In the genomic region with DNA sequence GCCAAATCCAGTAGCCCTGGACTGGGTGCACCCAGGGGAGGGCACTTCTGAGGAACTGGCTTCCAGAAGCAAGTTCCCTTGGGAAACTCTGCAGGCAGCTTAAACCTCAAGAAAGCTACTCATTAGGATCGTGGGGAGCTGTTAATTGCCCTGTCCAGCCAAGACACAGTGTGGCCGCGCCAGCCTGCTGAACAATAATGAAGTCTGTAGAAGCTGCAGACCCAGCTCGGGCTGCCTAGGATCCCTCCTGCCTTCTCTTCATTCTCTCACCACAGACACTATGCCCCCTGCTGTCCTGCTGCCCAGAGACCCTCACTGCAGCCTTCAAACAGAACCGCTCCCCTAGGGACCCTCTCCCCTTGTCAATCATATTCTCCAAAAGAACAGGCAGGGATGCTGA, we compare ENCODE assay signal across 7 mouse cellular contexts. TPM values are rescaled to one million over a fixed set of nuclear protein-coding genes. Genes with fewer than 3 reads are reported as not detected.
A peak's percentile ranks its signal among the peaks of the same experiment; 100 is the strongest.
DNase-seq lines count a peak whose midpoint lies in the region; ATAC-seq and TF ChIP-seq lines count a peak whose summit lies in the region.

No protein-coding gene starts in this region.

- H3K4me2 ChIP-seq in hindbrain, embryonic 12.5 days (replicated peaks): peak overlapping the region; percentile 35
- H3K4me2 ChIP-seq in midbrain, embryonic 14.5 days (ENCODE audit: low read length): peak overlapping the region; percentile 41

- peaks cover 16 to 27% of the 10 kb centered on the region in 2 experiments for H3K4me1 ChIP-seq in MEL (ENCODE audit: control insufficient read depth in 1 of 2, insufficient read depth in 2 of 2, low read length in 2 of 2)
- H3K4me1 ChIP-seq in hindbrain, embryonic 12.5 days: peaks cover 11% of the 10 kb centered on the region
- peaks cover 9% of the 10 kb centered on the region; the same call in 1 of the 2 replicates for H3K4me1 ChIP-seq in midbrain, embryonic 14.5 days (ENCODE audit: control insufficient read depth, insufficient read depth, low read length)

- peak in 2 of 3 experiments; percentile 11 to 21; a peak in 2 of 6 replicates for TF ChIP-seq CTCF in MEL (IDR thresholded peaks at IDR 0.05 in 2 of 3, conservative IDR thresholded peaks at IDR 0.05 in 1 of 3; ENCODE audit: control insufficient read depth in 1 of 3, insufficient read depth in 1 of 3, low read depth in 2 of 3, low read length in 3 of 3, poor library complexity in 1 of 3, severe bottlenecking in 1 of 3)
- TF ChIP-seq CTCF in brain, embryonic 14.5 days (IDR thresholded peaks at IDR 0.05; ENCODE audit: borderline replicate concordance, extremely low read depth, insufficient read depth, insufficient read length): no peak

- H3K27ac ChIP-seq in MEL (ENCODE audit: control insufficient read depth, low read depth, low read length): no peak overlapping the region
- H3K27ac ChIP-seq in hindbrain, embryonic 12.5 days: no peak overlapping the region
- no peak overlapping the region for H3K27ac ChIP-seq in midbrain, embryonic 14.5 days (replicated peaks; ENCODE audit: low read depth, low read length)

- no peak; the same call in 1 of the 2 replicates for TF ChIP-seq RAD21 in MEL (IDR thresholded peaks at IDR 0.05; ENCODE audit: low read depth, low read length)

- no peaks in the 10 kb centered on the region for H3K9me3 ChIP-seq in MEL (replicated peaks; ENCODE audit: insufficient read depth, low read length)
- H3K9me3 ChIP-seq in hindbrain, embryonic 12.5 days (replicated peaks): no peaks in the 10 kb centered on the region
- H3K9me3 ChIP-seq in midbrain, embryonic 14.5 days (ENCODE audit: control insufficient read depth, low read length): no peaks in the 10 kb centered on the region

- no peak overlapping the region for H3K9ac ChIP-seq in MEL (ENCODE audit: control insufficient read depth, low read depth, low read length, poor library complexity, severe bottlenecking)
- H3K9ac ChIP-seq in hindbrain, embryonic 12.5 days: no peak overlapping the region
- no peak overlapping the region for H3K9ac ChIP-seq in midbrain, embryonic 14.5 days (replicated peaks; ENCODE audit: low read length)

- H3K79me2 ChIP-seq in MEL (ENCODE audit: control insufficient read depth, insufficient read depth, low read length, poor library complexity): no peaks in the 10 kb centered on the region

- DNase-seq in MEL (ENCODE audit: low read depth, low spot score): no peak
- peak; percentile 76 for DNase-seq in brain, embryonic 14.5 days (ENCODE audit: low read depth)
- peak; percentile 59 for DNase-seq in midbrain, embryonic 14.5 days
- no peak for DNase-seq in urinary bladder, postnatal 14 days (ENCODE audit: low spot score)
- DNase-seq in c-Kit-positive CD71-positive TER-119-positive erythroid progenitor cells, embryonic 14.5 days (ENCODE audit: low spot score): no peak
- DNase-seq in spleen, postnatal 36 days (ENCODE audit: low spot score in 2 of 2): no peak

- peak; percentile 56 for ATAC-seq in hindbrain, embryonic 12.5 days (ENCODE audit: low FRiP score)
- no peak for ATAC-seq in midbrain, embryonic 14.5 days (ENCODE audit: low FRiP score, low TSS enrichment)

- WGBS in hindbrain, embryonic 12.5 days: 6% methylated on average over 5 of the region's 5 CpGs
- 0% methylated on average over 5 of the region's 5 CpGs for WGBS in midbrain, embryonic 14.5 days

- no peak for TF ChIP-seq EP300 in MEL (IDR thresholded peaks at IDR 0.05; ENCODE audit: low read depth in 1 of 2, low read length in 2 of 2)

- no peaks in the 10 kb centered on the region for H3K27me3 ChIP-seq in MEL (ENCODE audit: control insufficient read depth in 1 of 2, insufficient read depth in 2 of 2, low read length in 2 of 2)
- peaks cover 4% of the 10 kb centered on the region for H3K27me3 ChIP-seq in hindbrain, embryonic 12.5 days
- H3K27me3 ChIP-seq in midbrain, embryonic 14.5 days (ENCODE audit: control insufficient read depth, insufficient read depth, low read length): no peaks in the 10 kb centered on the region; the same call in 1 of the 2 replicates

- peaks cover 0 to 19% of the 10 kb centered on the region in 2 experiments; a peak in 2 of 4 replicates for H3K36me3 ChIP-seq in MEL (ENCODE audit: control insufficient read depth in 1 of 2, insufficient read depth in 2 of 2, low read length in 2 of 2)
- H3K36me3 ChIP-seq in hindbrain, embryonic 12.5 days: no peaks in the 10 kb centered on the region
- no peaks in the 10 kb centered on the region for H3K36me3 ChIP-seq in midbrain, embryonic 14.5 days (ENCODE audit: control insufficient read depth, insufficient read depth, low read length)

- H3K4me3 ChIP-seq in MEL (ENCODE audit: control insufficient read depth in 1 of 2, insufficient read depth in 1 of 2, low read depth in 2 of 2, low read length in 2 of 2): no peak overlapping the region
- no peak overlapping the region for H3K4me3 ChIP-seq in hindbrain, embryonic 12.5 days
- no peak overlapping the region for H3K4me3 ChIP-seq in midbrain, embryonic 14.5 days (replicated peaks; ENCODE audit: low read depth, low read length)

- TF ChIP-seq POLR2A in MEL (IDR thresholded peaks at IDR 0.05; ENCODE audit: control insufficient read depth in 1 of 2, insufficient read depth in 1 of 2, low read depth in 1 of 2, low read length in 2 of 2, poor library complexity in 1 of 2): no peak
- no peak for TF ChIP-seq POLR2A in brain, embryonic 14.5 days (IDR thresholded peaks at IDR 0.05; ENCODE audit: borderline replicate concordance, extremely low read depth, insufficient read depth, insufficient read length, poor library complexity, severe bottlenecking)

TF ChIP-seq in MEL, 35 proteins besides CTCF, POLR2A, EP300 and RAD21:
- TF ChIP-seq JUND (IDR thresholded peaks at IDR 0.05; ENCODE audit: low read depth, low read length) (no peak), ELF1 (IDR thresholded peaks at IDR 0.05; ENCODE audit: low read depth, low read length) (no peak), ETS1 (IDR thresholded peaks at IDR 0.05; ENCODE audit: low read depth, low read length) (no peak), SIN3A (IDR thresholded peaks at IDR 0.05; ENCODE audit: low read length) (no peak), GABPA (IDR thresholded peaks at IDR 0.05; ENCODE audit: low read depth, low read length) (no peak), USF2 (IDR thresholded peaks at IDR 0.05; ENCODE audit: borderline replicate concordance in 1 of 2, insufficient read depth in 1 of 2, low read depth in 1 of 2, low read length in 2 of 2) (no peak), UBTF (IDR thresholded peaks at IDR 0.05; ENCODE audit: borderline replicate concordance, insufficient read depth, low read depth, low read length) (no peak), MAZ (IDR thresholded peaks at IDR 0.05; ENCODE audit: low read depth, low read length) (no peak), MYB (IDR thresholded peaks at IDR 0.05; ENCODE audit: low read depth, low read length) (no peak), SMC3 (IDR thresholded peaks at IDR 0.05; ENCODE audit: low read depth, low read length) (peak; percentile 23), MYC (IDR thresholded peaks at IDR 0.05; ENCODE audit: low read depth, low read length) (no peak), CHD2 (IDR thresholded peaks at IDR 0.05; ENCODE audit: low read length) (no peak), ZC3H11A (IDR thresholded peaks at IDR 0.05; ENCODE audit: low read depth, low read length) (peak; percentile 16; the same call in 1 of the 2 replicates), TAL1 (IDR thresholded peaks at IDR 0.05; ENCODE audit: low read length) (no peak), RCOR1 (IDR thresholded peaks at IDR 0.05; ENCODE audit: low read depth, low read length) (no peak)

RNA-seq across cellular contexts. Expression of a gene that starts 42.8 kb away (rescaled TPM):
- total RNA-seq in MEL (2012; rRNA removed): 49.8 and 52.1 TPM in 2 replicates
- 100 to 1,000 TPM in 1 of 2 experiments, 10 to 100 TPM in 1; 46.4 to 137 TPM for polyA plus RNA-seq in MEL (2012; ENCODE audit: insufficient read depth in 1 of 2, insufficient read length in 2 of 2, low read depth in 1 of 2, low replicate concordance in 2 of 2, missing spikeins in 1 of 2)
- polyA plus RNA-seq in brain, embryonic 14.5 days (2012; rRNA removed): 10.9 and 18.8 TPM in 2 replicates
- 16.7 and 18.9 TPM in 2 replicates for polyA plus RNA-seq in hindbrain, embryonic 12.5 days (2016; fragmentation: Nextera tagmentation; extraction: Ambion mirVana)
- 15.0 and 15.7 TPM in 2 replicates for polyA plus RNA-seq in midbrain, embryonic 14.5 days (2014; fragmentation: Nextera tagmentation; extraction: Ambion mirVana)

Comparison
In these comparisons a context has a peak if more than half of its experiments do, and no peak if none do; other contexts are left out.
1. DNase-seq: peak in brain, embryonic 14.5 days (single experiment) and midbrain, embryonic 14.5 days (single experiment); none in MEL (single experiment), urinary bladder, postnatal 14 days (single experiment), c-Kit-positive CD71-positive TER-119-positive erythroid progenitor cells, embryonic 14.5 days (single experiment) and spleen, postnatal 36 days (0 of 2).